Mouse (Mus musculus) lung, postnatal 0 days (tissue): ENCODE measurements around the gene Aprt.

Experiments
- CTCF ChIP-seq: IDR thresholded peaks from 2 replicates; pipeline ENCODE4 v1.5.1; 2016; ENCODE audit warnings: antibody characterized with exemption, mild to moderate bottlenecking
- EP300 ChIP-seq: IDR thresholded peaks from 2 replicates; pipeline ENCODE4 v1.6.1; 2016; ENCODE audit warnings: antibody characterized with exemption, mild to moderate bottlenecking, control low read depth

GRCm38 (mm10) chr8:122575286-122575685, 1.4 kb downstream of the Aprt start:
- no peak for TF ChIP-seq EP300
- TF ChIP-seq CTCF, result no peak
